Mouse (Mus musculus) urinary bladder, postnatal 36 days (tissue): ENCODE measurements around the gene Bpifb1.
"Not testable (repeated sequence)": the region's sequence is repeated elsewhere in the genome, so short reads cannot be mapped to it uniquely, and the experiment has no call there.

Experiments
- DNase-seq, 2 experiments: peaks; one replicate each; pipeline ENCODE4 v3.0.0; 2022; ENCODE audit warnings: low spot score in 2 of 2, mixed read lengths in 1 of 2

Gene Bpifb1

GRCm38 (mm10) chr2:154211121-154211520 is 20.5 kb downstream of the Bpifb1 start:
- no peak for DNase-seq

GRCm38 (mm10) chr2:154211881-154212280 is 21.3 kb downstream of the Bpifb1 start:
- DNase-seq = no peak

GRCm38 (mm10) chr2:154215191-154215590 is 24.6 kb downstream of the Bpifb1 start:
- peak; percentile 54 to 56 for DNase-seq

DNA sequence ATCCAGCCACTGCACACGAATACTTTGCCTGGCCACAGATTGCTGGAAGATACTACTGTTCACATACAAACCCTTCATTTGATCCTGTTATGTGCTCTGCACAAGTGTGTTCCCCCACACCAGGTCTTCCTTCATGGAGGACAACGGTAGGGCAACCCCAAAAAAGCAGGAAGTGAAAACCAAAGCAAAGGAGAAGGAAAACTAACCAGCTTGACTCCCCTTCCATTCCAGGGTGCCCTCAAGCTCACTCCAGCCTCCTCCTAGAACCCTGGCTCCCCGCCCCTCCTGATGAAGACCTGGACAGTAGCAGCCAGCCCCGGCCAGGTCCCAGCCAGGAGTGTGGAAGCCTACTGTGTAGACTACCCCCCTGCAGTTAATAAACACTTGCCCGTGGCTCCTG is 29.3 kb downstream of the Bpifb1 start:
- no peak for DNase-seq

GRCm38 (mm10) chr2:154223265-154223916 is 32.8 kb downstream of the Bpifb1 start, which contains the start of gene Bpifb5:
Bpifb5 (plus strand) TSS chr2:154223742.
- DNase-seq = peak in 1 of 2 experiments; percentile 11

GRCm38 (mm10) chr2:154223917-154224273 is 33.3 kb downstream of the Bpifb1 start:
- no peak for DNase-seq

- DNase-seq = no peak
Measured at GRCm38 (mm10) chr2:154226991-154227390, 36.4 kb downstream of the Bpifb1 start.

GRCm38 (mm10) chr2:154227830-154228229 is 37.2 kb downstream of the Bpifb1 start:
- DNase-seq = no peak

DNA sequence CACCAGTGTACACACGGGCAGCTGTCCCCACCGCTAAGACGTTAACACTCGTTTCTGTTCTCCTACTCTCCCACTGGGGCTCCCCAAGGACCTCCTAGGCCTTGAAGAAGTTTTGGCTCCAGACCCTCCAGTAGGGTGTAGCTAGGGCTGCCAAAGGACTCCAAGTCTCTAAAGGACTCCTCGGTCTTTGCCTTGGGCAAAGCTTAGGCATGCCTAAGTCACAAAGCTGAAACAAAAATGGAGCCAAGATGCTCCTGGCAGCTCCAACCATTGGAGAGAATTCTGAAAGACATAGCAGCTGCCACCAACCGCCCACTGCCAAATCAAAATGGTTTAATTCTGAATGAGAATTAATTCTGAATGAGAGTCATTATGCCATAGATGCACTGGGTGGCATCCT is 42.8 kb downstream of the Bpifb1 start:
- DNase-seq = no peak

DNA sequence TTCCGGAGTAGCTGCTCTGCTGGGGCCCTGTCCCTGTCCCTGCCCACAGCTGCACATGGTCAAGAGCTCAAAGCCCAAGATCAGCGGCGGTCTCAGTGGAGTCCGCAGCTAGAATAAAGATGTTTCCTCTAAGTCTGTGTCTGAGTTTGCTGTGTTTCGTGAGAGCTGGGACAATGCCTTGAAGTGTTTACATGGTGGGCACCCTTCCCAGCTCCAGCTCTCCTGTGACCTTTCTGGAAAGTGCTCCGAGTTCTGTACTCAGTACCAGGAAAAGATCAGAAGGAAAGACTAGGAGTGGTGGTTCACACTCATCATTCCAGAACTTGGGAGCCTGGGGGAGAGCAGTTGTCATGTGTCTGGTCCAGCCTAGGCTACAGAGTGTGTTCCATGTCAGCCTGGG is 50.2 kb downstream of the Bpifb1 start:
- DNase-seq = no peak

- DNase-seq = not testable (repeated sequence)
Measured at GRCm38 (mm10) chr2:154242726-154243125, 52.1 kb downstream of the Bpifb1 start.

DNA sequence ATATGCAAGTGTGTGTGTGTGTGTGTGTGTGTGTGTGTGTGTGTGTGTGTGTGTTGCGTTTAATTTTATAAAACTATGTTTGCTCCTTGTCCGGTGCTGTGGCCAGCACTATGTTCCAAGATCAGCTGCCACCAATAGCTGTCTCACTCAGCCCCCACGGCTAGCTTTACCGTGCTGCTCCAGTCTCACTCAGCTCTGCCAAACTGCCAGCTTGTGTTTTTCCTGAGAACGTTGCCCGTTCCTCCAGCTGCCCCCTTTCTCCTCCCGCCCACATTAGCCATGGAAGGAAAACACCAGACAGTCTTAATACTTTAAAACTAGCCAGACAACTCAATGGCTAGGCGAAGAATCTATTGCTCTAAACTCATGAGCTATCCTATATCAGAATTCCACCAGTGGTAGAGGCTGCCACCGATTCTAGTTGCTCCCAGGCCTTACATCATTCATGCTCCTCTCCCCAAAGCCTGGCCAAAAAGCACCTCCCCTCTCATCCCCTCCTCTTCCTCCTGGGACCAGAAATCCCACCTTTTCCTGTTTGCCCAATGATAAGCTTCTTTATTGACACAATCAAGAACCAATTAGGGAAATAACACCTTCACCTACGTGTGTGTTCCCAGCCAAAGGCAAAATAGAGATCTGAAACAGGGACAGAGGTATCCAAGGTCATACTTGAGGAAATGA is 52.9 kb downstream of the Bpifb1 start:
- no peak for DNase-seq

DNA sequence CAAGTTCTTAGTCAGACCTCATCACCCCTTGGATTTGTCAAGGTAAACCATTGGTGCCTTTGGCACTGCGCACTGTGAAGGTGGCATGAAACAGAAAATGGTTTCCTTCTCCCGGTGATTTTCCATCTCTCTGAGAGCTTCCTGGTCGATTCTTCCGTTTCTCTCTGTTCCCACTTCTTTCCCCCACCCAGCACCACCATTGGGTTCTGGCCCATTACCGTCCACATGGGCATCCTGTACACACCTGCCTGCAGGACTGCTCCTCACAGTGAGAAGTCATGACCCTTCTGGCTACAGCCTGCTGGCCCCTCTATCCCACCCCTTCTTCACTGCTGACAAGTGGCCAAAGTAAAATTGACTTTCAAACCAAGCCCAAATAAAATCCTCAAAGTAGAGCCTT is 54.7 kb downstream of the Bpifb1 start:
- DNase-seq = no peak

GRCm38 (mm10) chr2:154255254-154255653 is 64.6 kb downstream of the Bpifb1 start:
- not testable (repeated sequence) for DNase-seq

- no peak for DNase-seq
Measured at GRCm38 (mm10) chr2:154255770-154256169, 65.2 kb downstream of the Bpifb1 start.

GRCm38 (mm10) chr2:154257554-154257953 is 66.9 kb downstream of the Bpifb1 start, which contains the start of gene Bpifb9a:
Bpifb9a (plus strand) TSS chr2:154257854.
- not testable (repeated sequence) for DNase-seq

GRCm38 (mm10) chr2:154264397-154264796 is 73.8 kb downstream of the Bpifb1 start:
- not testable (repeated sequence) for DNase-seq
